Mouse (Mus musculus): ENCODE results near the gene Iqschfp. TPM values are rescaled to one million over a fixed set of nuclear protein-coding genes. Genes with fewer than 3 reads are reported as not detected.
"Not testable (repeated sequence)": the region's sequence is repeated elsewhere in the genome, so short reads cannot be mapped to it uniquely, and the experiment has no call there.

Iqschfp gene
- polyA plus RNA-seq, 2 experiments from 2014 or later = not detected

GRCm38 (mm10) chr3:68077406-68077805, 185.4 kb downstream of the Iqschfp start:
- no peak for ATAC-seq

DNA sequence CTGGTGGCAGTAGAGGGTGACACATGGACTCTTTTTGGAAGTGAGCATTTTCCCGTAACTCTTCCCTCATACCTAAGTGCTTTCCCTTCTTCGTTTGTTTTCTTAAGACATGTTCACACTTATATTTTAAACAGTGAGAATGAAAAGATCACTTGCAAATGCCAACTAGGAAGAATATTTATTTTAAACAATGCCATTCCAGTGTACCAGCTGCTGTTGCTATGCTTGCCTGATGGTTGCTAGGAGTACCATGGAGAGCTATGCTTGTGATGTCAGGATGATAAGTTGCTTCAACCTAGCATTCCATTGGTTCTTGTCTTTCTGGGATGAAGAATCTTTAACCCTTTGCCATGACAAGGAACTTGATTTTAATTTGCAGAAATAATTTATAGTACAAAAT, 193.0 kb downstream of the Iqschfp start:
- no peak for ATAC-seq

GRCm38 (mm10) chr3:68092108-68092507, 200.1 kb downstream of the Iqschfp start:
- no peak for ATAC-seq

- no peak for ATAC-seq
These were observed 204.8 kb downstream of the Iqschfp start for GRCm38 (mm10) chr3:68096724-68097431.

- ATAC-seq = not testable (repeated sequence)
These were observed 207.5 kb downstream of the Iqschfp start for GRCm38 (mm10) chr3:68099561-68099960.

- ATAC-seq = no peak
These were observed 209.3 kb downstream of the Iqschfp start for GRCm38 (mm10) chr3:68101343-68101742.

- no peak for ATAC-seq
These were observed 213.2 kb downstream of the Iqschfp start for GRCm38 (mm10) chr3:68105081-68105685.

GRCm38 (mm10) chr3:68121338-68121737, 229.3 kb downstream of the Iqschfp start:
- no peak for ATAC-seq

- no peak for ATAC-seq
These were observed 234.3 kb downstream of the Iqschfp start for GRCm38 (mm10) chr3:68126284-68126856.

- no peak for ATAC-seq
These were observed 238.4 kb downstream of the Iqschfp start for GRCm38 (mm10) chr3:68130386-68130785.

GRCm38 (mm10) chr3:68138833-68139627, 247.0 kb downstream of the Iqschfp start:
- no peak for ATAC-seq

DNA sequence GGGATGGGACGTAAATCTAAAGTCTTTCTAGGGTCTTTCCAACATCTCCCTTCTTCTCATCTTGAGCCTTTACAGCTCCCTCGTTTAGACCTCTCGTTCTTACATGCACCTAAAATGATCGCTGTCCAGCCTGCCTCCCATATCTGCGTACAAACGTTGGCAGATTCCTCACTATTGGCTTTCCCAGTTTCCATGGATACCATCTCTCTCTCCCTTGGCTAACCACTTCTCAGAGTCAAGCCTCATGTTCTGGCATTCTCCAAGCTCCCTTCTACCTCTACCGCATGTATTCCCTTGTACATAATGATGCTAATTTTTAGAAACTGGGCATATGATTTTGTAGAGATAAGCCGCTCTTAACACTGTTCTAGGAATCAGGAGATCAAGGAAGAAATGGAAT, 258.7 kb downstream of the Iqschfp start:
- ATAC-seq = no peak

DNA sequence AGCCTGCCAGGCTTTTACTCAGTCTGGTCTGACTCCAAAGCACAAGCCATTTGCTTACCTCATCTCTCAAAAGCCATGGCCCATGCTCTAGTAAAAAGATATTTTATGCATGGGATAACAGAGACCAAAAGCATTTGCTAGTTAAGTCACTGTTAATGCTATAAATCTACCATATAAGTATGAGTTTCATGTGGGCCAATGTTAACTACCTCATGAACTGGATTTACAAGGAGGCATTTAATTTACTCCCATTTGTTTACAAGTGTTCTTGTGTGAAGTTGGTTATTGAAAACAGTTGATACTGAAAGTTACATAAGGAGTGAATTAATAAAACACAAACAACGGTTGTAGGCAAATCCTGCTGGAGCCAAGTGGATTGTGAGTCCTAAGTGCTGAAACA, 268.1 kb downstream of the Iqschfp start:
- ATAC-seq = no peak

- no peak for ATAC-seq
These were observed 268.7 kb downstream of the Iqschfp start for GRCm38 (mm10) chr3:68160760-68161159.

DNA sequence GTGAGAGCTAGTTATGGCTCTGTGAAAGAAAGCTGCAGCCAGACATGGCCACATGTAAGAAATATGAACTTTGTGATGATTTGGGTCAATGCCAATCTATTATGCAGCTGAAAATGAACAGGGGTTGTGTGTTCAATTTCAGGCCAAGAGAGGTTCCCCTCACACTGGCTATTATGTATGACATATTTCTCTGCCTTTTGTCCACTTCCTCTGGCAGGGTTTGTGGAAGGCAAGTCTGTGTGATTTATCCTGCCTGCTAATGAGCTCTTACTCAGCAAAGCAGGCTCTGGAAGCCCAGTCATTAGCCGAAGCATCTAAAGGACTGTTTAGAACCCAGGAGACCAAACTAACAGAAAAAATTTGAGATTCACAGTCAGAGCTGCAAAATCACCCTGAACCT, 286.2 kb downstream of the Iqschfp start:
- ATAC-seq = no peak

DNA sequence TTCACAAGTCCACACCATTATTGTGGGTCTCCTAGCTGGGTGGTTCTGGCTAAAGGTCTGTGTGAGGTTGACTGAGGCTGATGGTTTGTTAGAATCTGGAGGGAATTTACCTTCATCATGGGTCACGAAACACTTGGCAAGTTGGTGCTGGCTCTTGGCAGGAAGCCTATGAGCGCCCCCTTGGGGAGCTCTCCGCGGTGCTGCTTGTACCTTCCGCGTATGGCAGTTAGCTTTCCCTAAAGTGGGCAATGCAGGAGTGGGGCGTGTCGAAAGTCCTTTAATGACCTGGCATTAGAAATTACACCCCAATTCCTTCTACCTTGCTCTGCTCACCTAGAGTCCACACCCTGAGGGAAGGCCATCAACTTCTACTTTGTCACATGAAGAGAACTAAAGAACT, 295.4 kb downstream of the Iqschfp start:
- no peak for ATAC-seq

DNA sequence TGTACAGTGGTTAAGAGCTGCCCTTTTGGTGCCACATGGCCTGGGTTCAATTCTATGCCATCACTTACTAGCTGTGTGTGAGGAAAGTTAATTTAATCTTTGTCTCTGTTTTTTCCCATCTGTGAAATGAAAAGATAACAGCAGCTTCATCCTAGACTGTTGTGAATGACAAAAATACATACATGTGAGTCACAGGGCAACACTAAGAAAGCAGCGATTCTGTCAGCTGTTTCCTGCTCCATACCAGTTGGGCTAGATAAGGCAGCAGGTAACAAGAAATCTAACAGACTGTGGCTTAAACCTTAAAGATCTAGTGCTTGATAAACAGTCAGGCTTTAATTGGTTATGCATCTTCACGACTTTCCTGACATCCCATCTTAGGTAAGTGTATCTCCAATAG, 297.1 kb downstream of the Iqschfp start:
- ATAC-seq = no peak

GRCm38 (mm10) chr3:68196933-68197332, 304.9 kb downstream of the Iqschfp start:
- ATAC-seq = no peak

GRCm38 (mm10) chr3:68201214-68201613, 309.2 kb downstream of the Iqschfp start:
- ATAC-seq = no peak

- ATAC-seq = no peak
These were observed 310.3 kb downstream of the Iqschfp start for GRCm38 (mm10) chr3:68202162-68202902.

GRCm38 (mm10) chr3:68203934-68204467, 312.0 kb downstream of the Iqschfp start:
- ATAC-seq = no peak

- ATAC-seq = no peak
These were observed 318.4 kb downstream of the Iqschfp start for GRCm38 (mm10) chr3:68210422-68210821.
